Mouse (Mus musculus) cortical plate, adult 2 months (tissue): Measurements from ENCODE around the gene Mfsd6.
"Not testable (repeated sequence)": the region's sequence is repeated elsewhere in the genome, so short reads cannot be mapped to it uniquely, and the experiment has no call there.

Experiments
- CTCF ChIP-seq: fragments of 200-500 bp; IDR thresholded peaks from 2 replicates; pipeline ENCODE4 v1.5.1; 2011; ENCODE audit warnings: mild to moderate bottlenecking, control low read depth, low read length; ENCODE audit not compliant: insufficient read depth; ENCODE audit errors: extremely low read depth
- POLR2A ChIP-seq: fragments of 200-500 bp; IDR thresholded peaks from 2 replicates; pipeline ENCODE4 v1.6.1; 2011; ENCODE audit warnings: mild to moderate bottlenecking, low read length, control low read depth; ENCODE audit not compliant: insufficient read depth; ENCODE audit errors: extremely low read depth

DNA sequence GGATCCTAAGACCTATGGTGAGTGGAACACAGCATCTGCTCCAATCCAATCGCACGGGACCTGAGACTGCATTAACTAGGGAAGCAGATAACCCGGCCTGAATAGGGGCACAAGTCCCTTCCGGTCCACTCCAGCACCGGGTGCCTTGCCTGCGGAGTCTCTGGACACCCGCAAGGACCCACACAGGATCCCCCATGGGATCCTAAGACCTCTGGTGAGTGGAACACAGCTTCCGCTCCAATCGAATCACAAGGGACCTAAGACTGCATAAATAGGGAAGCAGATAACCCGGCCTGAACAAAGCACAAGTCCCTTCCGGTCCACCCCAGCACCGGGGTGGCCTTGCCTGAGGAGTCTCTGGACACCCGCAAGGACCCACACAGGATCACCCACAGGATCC lies 32.8 kb downstream of the Mfsd6 start:
- not testable (repeated sequence) for TF ChIP-seq POLR2A, CTCF
